Mouse (Mus musculus): ENCODE data around the gene Klf1.
"Not testable (repeated sequence)": the region's sequence is repeated elsewhere in the genome, so short reads cannot be mapped to it uniquely, and the experiment has no call there.

Klf1 gene

DNA sequence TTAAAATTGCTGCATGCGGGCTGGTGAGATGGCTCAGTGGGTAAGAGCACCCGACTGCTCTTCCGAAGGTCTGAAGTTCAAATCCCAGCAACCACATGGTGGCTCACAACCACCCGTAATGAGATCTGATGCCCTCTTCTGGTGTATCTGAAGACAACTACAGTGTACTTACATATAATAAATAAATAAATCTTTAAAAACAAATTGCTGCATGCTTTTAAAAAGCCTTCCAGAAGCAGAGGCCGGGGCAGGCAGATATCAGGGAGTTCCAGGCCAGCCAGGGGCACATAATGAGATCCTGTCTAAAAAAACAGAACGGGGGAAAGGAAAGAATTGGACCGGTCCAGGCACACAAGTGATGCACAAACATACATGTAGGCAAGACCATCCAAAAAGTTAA is 6.3 kb downstream of the Klf1 start:
- DNase-seq: not testable (repeated sequence)

GRCm38 (mm10) chr8:84908421-84909161 is 6.9 kb downstream of the Klf1 start, which contains the start of gene Dnase2a:
Dnase2a (plus strand) TSS chr8:84908560.
- peak; percentile 97 for DNase-seq

- no peak for DNase-seq
Observed at GRCm38 (mm10) chr8:84909162-84909767, 7.5 kb downstream of the Klf1 start.

DNA sequence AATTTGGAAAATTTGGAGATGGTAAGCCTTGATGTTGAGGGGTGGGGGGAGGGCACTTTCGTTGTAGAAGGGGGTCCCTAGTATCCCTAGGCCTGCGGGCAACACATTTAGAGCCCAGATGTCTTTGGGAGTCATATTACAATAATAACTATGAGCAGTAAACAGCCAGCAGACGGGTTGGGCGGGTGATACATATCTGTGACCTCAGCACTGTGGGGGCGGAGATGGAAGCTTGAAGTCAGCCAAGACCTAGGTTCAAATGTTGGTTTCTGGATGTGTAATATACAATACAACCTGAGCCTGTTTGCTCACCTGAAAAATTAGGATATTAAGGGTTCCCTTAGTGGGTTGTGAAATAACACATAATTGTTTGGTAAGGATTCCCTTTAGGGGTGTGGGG is 8.2 kb downstream of the Klf1 start:
- no peak for DNase-seq

GRCm38 (mm10) chr8:84910551-84910950 is 8.8 kb downstream of the Klf1 start:
- DNase-seq: no peak

DNA sequence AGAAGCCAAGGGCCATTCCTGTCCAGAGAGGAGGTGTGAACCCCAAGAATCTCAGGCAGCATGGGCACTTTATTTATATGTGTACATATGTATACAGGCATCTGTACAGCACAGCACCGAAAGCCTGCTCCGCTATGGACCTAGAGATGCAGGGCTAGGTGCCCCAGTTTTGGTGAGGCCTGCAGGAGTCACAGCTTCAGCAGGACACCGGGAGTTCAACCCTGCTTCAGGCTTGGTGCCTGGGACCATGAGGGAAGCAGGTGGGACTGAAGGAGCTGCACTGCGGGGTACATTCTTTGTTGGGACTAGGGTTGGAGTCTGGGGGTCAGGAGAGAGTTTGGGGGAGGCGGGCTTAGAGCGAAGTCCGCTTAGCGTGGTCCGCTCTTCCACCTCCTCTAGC is 10.1 kb downstream of the Klf1 start:
- no peak for DNase-seq

DNA sequence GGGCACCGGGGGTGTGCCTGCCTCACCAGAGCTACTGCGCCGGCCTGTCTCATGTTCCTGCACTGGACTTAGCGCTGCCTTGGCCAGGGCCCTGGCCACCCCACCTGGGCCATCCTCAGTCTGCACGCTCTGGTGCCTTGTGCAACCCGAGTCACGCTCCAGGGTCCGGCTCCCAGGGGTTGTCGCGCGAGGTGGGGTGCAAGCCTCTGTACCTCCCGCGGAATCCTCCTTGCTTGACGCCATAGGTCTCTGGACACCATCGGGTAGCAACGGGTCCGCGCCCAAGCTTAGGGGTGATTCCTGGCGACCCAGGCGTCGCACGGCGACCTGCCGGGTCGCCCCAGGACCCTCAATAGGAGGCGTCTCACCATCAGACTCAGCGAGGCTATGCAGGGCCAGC is 10.7 kb downstream of the Klf1 start:
- DNase-seq: no peak

DNA sequence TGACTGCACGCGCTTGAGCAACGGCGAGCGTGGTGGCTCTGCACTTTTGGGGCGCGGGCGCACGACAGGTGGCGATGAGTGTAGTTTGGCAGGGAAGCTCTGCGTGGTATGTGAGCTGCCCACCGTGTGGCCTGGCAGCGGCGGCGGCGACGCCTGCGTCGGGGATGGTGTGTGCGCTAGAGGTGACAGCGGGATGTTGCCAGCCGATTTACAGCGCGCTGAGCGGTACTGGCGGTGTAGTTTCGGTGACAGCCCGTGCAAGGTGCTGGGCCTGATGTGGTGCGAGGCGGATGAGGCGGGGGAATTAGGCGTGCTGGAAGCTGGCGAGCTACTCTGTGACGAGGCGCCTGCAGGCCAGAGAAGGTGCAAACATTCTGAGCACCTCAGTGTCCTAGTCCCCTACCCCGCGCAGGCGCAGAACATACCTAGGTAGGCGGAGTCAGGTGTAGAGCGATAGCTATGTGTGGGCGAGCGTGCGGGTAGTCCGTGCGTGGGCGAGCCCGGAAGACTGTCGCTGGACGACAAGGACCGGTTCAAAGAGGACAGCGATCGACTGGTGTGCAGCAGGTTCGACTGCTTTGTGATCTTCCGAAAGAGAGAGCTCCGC is 11.3 kb downstream of the Klf1 start:
- DNase-seq: peak; percentile 84

- no peak for DNase-seq
Observed at GRCm38 (mm10) chr8:84913502-84913900, 11.8 kb downstream of the Klf1 start.

GRCm38 (mm10) chr8:84913960-84914359 is 12.2 kb downstream of the Klf1 start:
- DNase-seq: no peak

- DNase-seq: no peak
Observed at GRCm38 (mm10) chr8:84915269-84915668, 13.5 kb downstream of the Klf1 start.

GRCm38 (mm10) chr8:84917781-84918180 is 16.1 kb downstream of the Klf1 start:
- no peak for DNase-seq

- no peak for DNase-seq
Observed at GRCm38 (mm10) chr8:84918646-84919045, 16.9 kb downstream of the Klf1 start.

DNA sequence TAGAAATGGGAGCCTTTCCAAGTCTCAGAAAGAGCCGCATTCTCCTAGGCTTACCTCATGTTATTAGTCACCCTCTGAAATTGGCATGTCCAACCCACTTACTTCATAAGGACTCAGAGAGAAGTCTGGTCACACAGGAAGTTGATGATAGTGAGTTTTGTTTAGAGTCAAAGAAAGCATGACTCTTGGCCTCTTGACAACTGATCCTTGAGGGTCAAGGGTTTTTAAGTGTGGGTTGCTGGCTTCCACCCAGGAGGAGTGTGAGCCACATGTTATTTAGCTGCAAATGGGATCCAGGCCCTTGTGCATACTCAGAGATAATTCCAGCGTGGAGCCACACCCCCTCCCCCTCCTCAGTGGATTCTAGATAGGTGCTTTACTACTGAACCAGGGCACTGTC is 19.9 kb downstream of the Klf1 start:
- no peak for DNase-seq

DNA sequence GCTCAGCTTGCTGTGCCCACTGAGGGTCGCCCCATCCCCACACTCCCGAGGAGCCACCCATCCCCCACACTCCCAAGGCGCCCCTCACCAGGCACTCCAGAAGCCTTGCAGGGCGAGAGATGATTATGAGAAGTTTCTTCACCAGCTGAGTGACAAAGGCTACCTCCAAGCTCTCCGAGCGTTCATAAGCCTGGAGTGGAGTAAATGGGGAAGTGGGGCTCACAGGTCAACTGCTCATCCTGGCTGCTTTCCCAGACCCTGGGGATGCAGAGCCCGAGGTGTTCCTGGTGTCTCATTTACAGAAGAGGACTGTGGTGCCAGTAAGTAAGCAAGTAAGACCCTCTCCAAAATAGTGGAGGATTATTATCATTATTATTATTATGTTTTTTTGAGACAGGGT is 23.8 kb downstream of the Klf1 start:
- no peak for DNase-seq

GRCm38 (mm10) chr8:84927513-84927912 is 25.8 kb downstream of the Klf1 start:
- DNase-seq: no peak

DNA sequence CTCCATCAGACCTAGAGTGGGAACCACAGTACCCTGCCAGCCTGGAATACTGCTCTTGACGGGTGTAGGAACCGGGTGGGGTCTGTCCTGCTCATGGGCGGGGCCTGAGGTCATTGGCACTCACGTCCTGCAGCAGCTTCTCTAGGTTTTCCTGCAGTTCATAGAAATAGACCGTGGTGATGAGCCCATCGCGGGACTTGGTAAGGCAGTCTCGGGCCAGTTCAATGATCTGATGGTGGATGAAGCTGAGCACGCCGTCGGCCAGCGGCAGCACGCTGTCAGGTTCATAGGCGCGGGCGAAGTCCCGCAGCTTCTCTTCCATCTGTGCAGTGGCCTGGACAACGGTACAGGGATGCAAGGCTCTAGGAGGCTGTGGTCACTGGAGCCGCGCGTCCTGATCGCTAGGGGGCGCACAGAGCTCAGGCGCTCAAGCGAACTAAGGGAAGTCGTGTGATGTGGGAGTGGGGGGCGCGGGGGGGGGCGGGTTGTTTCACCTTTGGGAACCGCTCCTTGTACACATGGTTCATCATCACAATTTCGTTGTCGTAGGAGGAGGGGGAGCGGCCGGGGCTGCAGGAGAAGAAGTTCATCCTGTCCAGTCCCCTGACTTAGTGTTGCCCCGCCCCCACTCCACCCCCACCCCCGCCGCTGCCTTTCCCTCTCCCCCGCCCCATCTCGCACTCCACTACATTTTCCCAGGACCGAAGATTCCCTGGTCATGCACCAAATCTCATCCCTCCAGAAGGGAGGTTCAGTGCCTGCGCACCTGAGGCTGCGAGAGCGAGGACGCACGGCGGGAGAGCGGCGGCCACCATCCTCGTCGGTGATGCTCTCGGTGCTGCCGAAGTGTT is 27.0 kb downstream of the Klf1 start:
- DNase-seq: peak; percentile 71

- no peak for DNase-seq
Observed at GRCm38 (mm10) chr8:84930582-84930981, 28.9 kb downstream of the Klf1 start.

DNA sequence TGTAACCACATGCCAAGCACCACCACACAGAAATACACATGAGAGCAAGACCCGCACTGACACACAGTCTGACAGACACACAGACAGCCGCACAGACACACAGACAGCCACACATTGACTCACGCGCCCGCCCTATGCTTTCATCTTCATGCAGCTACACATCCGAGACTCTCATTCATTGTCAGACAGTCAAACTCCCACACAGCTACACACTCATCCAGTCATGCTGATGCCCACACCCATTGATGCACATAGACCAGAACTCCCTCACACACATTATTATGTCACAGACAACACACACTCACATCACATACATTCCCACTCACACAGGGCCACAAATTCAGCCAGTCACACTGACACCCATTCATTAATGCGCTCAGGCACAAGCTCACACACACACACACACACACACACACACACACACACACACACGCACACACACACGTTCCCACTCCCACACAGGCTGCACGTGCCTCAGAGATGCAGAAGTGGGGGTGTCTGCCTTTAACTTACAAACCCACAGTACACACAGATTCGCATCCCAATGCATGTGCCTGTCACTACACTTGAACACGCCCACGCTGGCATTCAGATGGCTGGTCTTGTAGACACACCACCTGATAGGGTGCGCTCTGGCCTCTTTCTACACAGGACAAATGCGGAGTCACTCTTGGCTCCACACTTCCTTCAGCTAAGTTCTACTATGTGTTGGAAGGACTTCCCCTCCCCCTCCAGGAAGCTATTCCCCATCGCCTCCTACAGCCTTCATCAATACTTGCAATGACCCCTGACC is 32.2 kb downstream of the Klf1 start:
- DNase-seq: no peak

GRCm38 (mm10) chr8:84934860-84935259 is 33.1 kb downstream of the Klf1 start:
- no peak for DNase-seq

- DNase-seq: no peak
Observed at GRCm38 (mm10) chr8:84935489-84935888, 33.8 kb downstream of the Klf1 start.
